Mouse (Mus musculus) CD4-positive, CD25-positive, alpha-beta regulatory T cell, adult 2 months (primary cell): ENCODE results near the gene Bnipl.
A peak's percentile ranks its signal among the peaks of the same experiment; 100 is the strongest.

Experiments
- DNase-seq: peaks from one replicate; pipeline ENCODE4 v3.0.0-alpha.2; 2012; ENCODE audit warnings: low read depth, low spot score

Gene Bnipl

DNA sequence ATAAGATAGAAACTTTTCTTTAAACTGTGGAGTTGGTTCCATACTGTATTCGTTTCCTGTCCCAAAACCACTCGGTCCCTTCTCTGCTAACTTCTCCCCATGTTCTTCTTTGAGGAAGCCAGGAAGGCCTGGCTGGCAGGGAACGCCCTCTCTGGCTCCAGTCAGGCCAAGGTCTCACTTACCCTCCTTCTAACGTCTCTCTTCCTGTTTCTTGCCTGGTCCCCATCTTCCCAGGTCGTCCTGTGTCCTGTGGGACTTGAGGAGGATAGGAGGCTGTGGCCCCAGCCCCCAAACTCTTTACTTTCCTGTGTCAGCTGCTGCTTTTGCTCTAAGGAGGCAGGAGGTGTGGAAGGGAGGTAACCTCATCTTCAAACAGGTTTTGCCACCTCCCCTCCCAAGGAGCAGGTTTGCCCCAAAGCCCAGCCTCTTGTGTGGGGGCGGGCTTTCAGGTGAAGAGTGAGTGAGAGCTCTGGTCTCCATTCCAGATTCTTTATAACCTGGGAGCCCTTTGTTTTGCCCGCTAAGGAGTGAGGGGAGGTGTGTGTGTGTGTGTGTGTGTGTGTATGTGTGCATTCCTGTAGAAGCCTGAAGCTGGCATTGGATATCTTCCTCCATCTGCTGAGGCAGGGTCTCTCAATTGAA is at the start of gene Bnipl:
Gene Bnipl (minus strand): TSS at position 411 of the 642 bp plus-strand sequence.
- no peak for DNase-seq

DNA sequence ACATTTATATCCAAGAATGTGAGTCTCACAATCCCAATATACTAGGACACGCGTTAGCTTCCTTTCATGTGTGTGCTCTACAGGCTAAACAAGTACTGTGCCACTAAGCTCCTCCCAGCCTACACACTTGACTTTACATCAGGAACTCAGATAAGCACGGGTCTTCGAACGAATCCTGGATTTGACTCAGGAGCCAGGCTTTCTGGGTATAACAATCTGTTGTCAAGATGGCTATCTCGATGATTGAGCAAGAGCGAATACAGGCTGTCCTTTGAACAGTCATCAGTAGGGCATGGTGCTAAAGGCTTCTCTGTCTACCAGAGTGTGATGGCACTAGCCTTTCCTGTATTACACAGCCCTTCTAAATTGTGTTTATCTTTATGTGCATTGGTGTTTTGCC is 47.0 kb upstream of the Bnipl start:
- DNase-seq = no peak

DNA sequence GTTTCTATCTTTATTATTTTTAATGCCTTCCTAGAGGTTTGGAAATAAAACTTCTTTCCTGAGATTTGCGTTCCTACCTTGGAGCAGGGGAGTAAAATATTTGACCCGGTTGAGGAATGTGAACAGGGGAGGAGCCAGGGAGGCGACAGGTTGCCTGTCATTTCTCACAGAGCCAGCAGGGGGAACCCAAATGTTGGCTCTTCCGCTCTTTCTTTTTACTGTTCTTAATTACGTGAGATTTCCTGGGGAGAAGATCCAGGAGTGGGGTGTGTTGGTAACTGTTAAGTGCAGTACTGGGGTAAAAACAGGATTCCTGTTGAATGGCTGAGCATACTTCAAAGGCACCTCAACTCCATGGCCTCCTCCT is 45.1 kb upstream of the Bnipl start:
- peak; percentile 75 for DNase-seq

DNA sequence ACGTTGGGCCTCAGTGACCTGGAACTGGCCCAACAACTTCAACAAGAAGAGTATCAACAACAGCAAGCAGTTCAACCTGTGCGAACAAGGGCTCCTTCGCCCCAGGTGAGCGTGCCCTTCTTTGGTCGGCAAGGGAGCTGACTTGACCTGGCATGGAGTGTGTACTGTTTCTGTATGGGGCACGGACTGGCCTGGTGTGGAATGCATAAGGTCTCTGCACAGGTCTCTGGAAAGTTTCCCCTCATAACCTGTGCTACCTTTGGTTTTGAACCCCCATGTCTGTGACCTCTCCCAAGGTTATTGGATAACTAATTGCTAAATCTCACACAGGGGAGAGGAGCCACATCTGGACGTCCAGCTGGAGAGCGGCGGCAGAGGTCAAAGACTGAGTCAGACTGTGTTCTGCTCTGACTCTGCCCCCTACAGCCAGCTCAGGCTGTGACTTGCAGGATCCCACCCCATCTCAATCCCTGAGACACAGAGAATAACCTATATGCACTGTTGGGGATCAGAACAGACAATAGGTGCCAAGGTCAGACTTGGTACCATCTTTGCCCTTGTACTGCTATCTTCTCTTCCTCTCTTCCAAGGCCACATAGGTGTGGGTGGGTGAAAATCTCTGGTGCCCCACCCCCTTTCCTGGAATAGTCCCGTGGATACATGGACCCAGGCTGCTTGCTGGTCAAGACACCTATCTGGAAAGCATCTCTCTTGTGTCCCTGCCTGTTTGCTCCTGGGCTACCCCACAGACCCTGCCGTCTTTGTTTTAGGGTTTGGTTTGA is 44.5 kb upstream of the Bnipl start:
- DNase-seq = no peak

DNA sequence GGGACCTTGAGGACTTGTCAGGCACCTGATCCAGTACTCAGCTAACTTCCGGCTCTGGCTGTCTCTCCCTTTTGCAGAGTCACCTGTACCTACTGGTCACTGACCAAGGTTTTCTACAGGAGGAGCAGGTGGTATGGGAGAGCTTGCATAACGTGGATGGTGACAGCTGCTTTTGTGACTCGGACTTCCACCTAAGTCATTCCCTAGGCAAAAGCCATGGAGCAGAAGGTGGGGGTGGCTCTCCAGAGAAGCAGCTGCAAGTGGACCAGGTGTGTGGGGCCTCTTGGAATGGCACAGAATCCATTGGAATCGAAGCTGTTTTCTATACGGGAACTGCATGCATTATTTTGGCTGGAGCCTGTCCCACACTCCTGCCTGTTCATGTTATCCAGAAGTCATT is 43.7 kb upstream of the Bnipl start:
- no peak for DNase-seq

DNA sequence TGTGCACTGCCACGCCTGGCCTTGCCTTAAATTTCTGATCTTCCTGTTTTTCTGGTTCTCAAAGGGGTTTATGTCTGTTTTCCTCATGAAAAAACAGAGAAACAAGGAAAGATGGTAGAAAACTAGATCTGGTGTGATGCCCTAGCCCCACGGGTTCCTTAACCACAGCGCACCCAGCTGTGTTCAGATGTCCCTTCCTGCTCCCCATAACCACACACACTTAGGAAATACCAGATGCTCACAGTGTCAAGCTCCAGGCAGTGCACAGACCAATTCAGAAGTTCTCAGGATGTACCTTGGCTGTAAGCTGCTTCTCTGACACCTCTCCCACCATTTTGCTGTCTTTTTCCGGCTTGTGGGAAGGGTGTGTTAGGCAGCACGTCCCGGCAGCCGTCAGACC is 43.3 kb upstream of the Bnipl start:
- DNase-seq = no peak

DNA sequence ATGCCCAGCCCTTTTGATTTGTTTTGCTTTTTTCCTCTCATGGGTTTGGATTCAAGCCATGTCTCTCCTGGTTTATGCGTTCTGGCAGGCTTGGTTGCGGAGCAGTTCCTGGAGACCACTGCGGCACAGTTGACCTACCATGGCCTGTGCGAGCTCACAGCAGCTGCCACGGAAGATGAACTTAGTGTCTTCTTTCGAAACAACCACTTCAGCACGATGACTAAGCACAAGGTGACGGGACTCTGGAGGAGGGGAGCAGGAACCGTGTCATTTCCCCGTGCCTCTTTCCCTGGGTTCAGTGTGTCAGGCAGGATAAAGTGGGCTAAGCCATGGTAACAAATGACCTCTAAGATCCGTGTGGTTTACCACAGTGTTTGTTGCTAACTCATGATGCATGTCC is 42.5 kb upstream of the Bnipl start:
- no peak for DNase-seq

DNA sequence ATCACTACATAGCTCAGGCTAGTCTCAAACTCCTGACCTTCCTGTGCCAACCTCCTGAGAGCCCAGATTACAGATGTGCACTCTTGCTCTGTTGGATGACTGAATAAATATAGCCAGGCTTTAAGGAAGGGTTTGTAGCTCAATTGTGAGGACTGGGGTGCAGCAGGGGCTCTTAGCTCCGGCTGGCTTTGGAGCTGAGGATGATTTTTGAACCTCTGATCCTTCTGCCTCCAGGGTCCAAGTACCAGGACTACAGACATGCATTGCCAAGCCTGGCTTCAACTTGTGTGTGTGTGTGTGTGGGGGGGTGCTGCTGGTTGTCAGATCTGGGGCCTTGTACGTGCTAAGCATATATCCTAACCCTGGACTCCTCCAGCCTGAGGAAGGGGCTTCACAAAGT is 41.9 kb upstream of the Bnipl start:
- no peak for DNase-seq

DNA sequence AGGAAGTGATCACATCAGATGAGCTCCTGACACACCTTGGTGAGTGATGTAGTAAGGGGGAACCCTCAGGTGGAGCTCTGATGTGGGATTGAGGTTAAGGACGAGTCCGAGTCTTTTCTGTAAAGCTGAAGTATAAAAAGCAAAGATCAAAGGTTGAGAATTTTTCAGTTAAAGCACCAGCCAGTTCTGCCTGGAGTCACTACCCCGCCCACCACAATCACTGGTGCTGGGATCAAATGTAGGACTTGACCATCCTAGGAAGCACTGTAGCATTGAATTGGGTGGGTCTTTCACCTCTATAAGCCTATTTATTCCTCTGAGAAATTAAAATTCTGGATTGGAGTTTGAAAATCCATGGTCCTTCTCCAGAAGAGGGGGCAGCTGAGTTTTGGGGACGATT is 40.0 kb upstream of the Bnipl start:
- DNase-seq = no peak

DNA sequence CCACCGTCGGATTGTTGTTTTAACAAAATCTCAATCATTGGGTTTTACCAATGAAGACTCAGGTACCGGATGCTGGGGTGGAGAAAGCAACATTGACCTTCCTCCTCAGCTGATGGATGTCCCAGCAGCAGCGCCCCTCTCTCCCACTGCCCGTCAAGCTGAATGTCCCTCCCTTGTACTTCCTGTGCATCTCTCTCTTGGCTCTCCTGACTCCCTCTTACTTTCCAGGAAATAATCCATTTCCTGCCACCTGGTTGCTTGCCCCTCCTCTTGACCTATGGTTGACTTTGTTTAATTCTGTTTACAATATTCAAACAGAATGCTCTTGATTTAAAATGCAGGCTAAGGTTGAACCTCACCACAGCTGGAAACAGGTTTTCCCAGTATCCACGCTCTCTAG is 39.2 kb upstream of the Bnipl start:
- DNase-seq = no peak

DNA sequence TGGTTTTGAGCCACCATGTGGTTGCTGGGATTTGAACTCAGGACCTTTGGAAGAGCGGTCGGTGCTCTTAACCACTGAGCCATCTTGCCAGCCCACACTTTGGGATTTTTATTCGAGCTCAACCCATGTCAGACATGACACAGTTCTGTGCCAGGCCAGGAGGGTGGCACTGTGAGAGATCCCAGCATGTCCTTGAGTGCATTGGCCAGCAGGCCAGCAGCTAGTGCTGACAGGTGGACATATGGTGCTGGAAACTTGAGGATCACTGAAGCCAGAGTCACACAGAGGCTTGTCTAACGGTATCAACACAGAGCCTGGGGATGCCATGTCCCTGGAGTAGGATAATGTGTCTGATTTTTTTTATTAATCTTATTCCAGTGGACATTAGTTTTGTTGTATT is 38.4 kb upstream of the Bnipl start:
- no peak for DNase-seq

DNA sequence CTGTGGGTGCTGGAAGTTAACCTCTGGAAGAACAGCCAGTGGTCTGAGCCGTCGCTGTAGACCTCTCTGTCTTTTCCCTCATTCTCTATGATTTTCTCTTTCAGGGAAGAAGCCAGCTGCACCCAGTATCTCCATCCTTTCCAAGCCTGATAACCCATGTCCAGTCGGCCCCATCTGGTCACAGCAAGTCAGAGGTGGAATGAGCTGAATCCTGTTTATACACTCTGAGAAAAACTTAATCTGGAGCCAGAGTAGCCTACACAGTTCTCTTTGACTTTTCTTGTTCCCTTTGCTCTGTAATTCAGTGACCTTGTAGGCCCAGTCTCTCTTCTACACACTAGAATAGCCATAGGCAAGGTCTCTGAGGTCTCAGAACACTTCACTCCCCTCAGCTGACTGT is 36.5 kb upstream of the Bnipl start:
- DNase-seq = no peak

DNA sequence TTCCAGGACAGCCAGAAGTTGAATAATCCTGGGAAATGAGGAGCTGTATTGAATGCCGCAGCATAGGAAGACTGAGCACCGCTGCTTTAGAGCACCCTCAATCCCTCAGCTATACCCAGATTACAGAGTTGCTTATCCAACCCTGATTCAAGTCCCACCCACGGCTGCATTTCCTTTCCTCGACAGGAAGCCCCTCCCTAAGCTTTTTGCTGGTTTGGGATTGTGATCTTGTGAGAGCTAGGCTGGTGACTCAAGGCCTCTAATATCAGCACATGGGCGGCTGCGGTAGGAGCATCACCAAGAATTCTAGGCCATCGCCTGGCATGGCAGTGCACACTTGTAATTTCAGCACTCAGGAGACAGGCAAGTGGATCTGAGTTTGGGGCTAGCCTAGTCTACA is 35.5 kb upstream of the Bnipl start:
- no peak for DNase-seq

DNA sequence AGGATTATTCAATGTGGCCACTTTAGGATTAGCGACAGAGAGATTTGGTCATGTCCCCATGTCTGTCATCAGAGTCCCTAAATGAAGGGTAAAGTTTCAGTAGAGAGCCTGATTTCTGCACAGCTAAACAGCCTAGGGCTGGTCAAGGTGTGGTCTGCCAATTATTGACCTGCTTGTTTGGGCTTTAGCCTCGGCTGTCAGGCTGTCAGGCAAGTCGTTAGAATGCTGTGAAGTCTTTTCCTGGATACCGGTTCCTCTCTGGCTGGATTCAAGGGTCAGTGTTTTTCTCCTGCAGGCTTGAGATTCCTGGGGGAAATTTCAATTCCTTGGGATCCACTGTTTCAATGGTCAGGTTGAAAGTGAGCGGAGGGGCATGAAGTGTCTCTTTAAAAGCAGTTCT is 35.0 kb upstream of the Bnipl start:
- DNase-seq = no peak

DNA sequence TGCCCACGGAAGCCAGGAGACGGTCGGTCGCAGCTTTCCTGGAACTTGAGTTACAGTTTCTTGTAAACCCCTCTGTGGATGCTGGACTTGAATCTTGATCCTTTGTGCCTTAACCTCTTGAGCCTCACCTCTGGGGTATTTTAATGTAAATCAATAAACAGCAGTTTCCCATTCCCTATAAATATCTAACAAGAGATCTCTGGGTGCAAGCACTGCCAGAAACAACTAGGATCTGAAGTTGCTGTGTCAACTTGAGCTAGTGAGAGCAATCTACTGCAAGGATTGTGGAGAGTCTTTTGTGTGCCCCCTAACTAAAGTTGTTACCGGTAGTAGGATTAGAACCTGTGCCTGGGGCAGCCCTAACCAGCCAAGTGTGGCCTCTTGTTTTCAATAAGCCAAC is 34.4 kb upstream of the Bnipl start:
- no peak for DNase-seq

DNA sequence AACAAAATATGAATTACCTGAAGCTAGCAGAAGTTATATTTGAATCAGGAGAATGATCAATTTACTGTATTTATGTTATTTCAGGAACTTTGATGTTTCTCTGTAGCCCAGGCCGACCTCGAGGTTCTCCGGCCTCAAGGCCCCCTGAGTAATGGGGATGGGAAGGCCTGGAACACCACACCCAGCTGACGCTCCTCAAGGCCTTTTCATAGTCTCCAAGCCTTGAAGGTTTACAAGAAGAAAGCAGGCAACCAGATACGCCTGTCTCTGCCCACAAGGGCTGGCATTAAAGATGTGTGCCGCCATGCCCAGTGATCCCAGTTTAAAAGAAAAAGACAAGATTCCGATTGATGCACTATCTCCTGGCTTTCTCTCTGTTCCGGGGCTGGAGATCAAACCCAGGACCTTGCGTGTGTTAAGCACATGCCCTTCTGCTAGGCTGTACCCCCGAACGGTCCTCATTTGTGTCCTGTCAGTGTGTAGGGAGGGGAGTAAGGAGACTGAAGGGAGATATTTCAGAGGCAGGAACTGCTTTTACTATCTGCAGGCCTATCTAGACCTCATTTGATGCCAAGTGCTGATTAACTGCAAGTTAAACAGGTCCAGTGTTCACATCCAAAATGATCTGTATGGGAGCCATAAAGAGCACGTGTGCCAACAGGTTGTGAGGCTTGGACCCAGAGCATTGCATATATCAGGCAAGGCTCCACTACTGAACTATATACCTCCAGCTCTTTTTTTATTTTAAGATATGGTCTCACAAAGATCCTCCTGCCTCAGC is 33.7 kb upstream of the Bnipl start:
- no peak for DNase-seq

DNA sequence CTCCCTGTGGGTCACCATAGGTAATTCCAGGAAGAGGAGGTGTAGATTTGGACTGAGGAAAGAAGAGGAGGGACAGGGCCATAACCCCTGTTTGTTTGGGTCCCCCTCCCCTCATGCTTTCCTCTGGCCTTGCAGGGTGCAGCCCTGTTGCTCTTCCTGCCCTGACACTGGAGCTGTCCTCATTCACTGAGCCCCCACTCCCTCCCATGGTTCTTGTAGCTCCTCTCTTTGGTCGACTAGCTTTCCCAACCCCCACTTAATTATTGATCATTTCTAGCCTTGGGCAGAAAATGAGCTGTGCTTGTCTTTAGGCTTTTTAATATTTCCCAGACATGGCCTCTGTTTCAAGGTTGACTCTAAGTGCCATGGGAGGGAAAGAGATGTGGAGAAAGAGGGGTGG is 33.1 kb upstream of the Bnipl start:
- DNase-seq = no peak

DNA sequence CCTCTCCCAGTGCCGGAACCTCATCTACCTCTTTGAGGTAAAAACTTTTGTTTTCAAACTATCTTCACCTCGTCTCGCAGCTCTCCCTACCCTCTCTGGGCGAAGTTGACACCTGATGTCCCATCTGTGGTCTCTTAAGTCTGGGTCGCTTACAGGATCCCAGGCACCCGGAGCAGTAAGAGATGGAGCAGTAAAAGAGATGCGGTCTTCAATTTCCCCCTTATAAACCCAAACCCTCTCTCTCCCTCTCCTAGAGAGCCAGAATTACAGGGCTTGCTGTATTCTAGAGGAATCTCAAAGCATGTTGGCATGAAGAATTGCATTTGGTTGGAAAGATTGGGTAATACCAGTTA is 32.6 kb upstream of the Bnipl start:
- no peak for DNase-seq

DNA sequence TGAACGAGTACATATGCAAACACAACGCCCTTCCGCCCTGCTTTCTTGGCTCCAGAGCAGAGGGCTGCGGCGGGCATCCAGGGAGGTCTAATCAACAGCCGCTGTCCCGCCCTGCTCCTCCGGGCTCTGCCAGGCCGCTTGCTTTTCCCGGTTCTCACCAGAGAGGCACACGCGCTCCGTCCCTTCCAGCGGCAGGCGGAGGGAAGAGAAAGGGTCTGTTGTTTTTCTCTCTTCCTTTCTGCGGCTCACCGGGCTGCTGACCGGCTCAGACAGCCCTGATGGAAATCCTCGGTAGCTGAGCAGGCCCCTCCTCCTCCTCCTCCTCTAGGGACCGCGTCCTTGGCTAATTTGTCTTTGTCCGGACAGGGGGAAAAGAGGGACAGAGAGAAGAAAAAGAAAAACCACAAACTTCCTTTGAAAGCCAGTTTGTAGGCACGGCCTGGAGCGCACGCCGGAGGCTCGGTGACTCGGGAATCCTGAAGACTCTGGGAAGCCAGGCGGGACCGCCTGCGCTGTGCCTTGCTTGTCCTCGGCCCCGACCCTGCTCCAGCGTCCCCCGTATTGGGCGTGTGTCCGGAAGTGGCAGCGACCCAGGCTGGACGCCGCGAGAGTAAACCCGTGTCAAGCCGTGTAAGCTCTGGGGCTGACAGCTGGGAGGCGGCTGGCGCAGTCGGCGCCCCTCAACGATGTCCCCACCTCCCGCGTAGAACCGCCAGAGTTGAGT is 32.0 kb upstream of the Bnipl start:
- DNase-seq = peak; percentile 56

DNA sequence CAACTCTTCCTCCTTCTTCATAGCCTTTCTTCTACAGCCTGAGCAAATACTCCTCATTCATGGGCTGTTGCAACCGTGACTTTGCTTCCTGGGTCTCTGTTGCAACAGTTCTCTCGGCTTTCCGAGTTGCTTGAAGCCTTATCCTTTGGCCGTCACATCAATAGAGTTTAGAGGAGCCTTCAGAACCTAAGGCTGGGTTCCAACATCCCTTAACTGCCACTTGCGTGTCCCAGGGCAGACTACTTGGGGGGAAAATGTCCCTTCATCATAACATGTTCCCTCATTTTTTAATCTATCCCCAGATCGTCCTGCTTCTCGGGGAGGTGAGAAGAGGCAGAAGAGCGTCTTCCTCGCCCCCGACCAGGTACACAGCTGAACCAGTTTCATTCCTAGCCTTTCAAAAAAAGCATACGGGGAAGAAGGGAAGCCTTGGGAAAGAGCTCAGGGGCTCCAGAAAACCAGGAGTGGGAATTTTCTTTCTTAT is 31.4 kb upstream of the Bnipl start:
- peak; percentile 47 for DNase-seq

DNA sequence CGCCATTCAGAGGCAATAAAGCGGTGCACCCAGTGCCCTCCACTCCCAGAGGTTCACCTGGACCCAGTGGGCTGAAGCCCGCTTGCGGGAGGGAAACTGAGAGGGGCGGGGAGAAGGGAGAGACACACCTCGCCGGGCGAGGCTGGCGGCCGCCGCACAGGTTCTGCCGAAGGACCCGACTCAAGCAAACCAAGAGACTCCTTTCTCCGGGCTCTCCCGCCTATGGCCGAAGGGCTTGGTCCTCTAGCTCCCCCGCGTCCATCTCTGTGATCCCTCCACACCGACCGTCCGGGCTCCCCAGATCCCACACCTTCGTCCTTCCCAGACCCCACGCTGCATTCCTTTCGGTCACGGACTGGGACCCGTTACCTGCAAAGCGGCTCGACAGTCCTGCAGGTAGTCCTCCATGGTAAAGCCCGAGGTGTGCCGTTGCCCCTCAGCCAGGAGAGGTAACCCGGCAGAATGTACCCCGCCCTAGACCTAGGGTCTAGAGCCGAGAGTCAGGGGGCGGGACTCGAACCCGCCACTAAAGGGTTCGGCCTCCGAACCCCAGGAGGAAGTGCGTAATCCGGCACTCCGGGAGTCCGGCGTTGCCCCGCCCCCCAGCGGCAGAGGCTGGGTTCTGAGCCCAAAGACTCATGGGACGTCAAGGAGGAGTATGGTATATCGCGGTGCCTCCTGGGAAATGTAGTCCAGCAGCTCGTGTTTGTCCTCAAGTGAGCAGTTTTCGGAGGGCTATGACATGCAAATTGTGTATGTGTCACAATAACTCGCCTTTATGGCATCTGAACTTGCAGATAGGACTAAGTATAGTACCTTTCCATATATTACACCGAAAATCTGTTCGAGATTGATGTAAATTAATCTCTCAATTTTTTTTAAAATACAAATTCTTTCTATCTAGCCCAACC is 30.5 kb upstream of the Bnipl start, which contains the start of the genes Mindy1 and Prune1:
Gene Mindy1 (plus strand): TSS at position 130 of the 911 bp plus-strand sequence.
Gene Prune1 (minus strand): TSS at position 861 of the 911 bp plus-strand sequence.
- peak; percentile 98 for DNase-seq
